Mouse (Mus musculus) lung, adult 2 months (tissue): ENCODE data around the gene Lrba. TPM values are rescaled to one million over a fixed set of nuclear protein-coding genes. Genes with fewer than 3 reads are reported as not detected.

Source experiments
- DNase-seq: peaks from one replicate; pipeline ENCODE4 v3.0.0; 2022
- H3K4me1 ChIP-seq: fragments of 200-500 bp; 2 replicates; pipeline ENCODE4 v1.6.1; 2011; ENCODE audit warnings: low read length; ENCODE audit not compliant: control insufficient read depth, insufficient read depth
- H3K4me3 ChIP-seq: fragments of 200-500 bp; replicated peaks from 2 replicates; pipeline ENCODE3; 2011; ENCODE audit warnings: low read depth, mild to moderate bottlenecking, control low read depth, low read length; ENCODE audit errors: extremely low read depth
- CTCF ChIP-seq: fragments of 200-500 bp; IDR thresholded peaks from 2 replicates; pipeline ENCODE4 v1.5.1; 2011; ENCODE audit warnings: mild to moderate bottlenecking, low read length, control low read depth; ENCODE audit not compliant: insufficient read depth
- POLR2A ChIP-seq: fragments of 200-500 bp; IDR thresholded peaks from 2 replicates; pipeline ENCODE4 v1.6.1; 2011; ENCODE audit warnings: low read depth, mild to moderate bottlenecking, control low read depth, low read length, borderline replicate concordance; ENCODE audit errors: extremely low read depth
- WGBS: fragments of 180-500 bp; shearing (Covaris S2); methylation state at CpG from one replicate; pipeline ENCODE4 v1.1.7; 2018; 5-methylcytosine and 5-hydroxymethylcytosine counted together
- polyA plus RNA-seq: library from polyadenylated mRNA; depleted of rRNA; stranded (reverse); fragments of >200 nt; gene quantifications from 2 replicates; pipeline ENCODE4 v1.2.3, GENCODE M21; 2012

The Lrba gene
- polyA plus RNA-seq, 1 experiment, result 13.5 TPM

GRCm38 (mm10) chr3:86550301-86551010, 326.0 kb downstream of the Lrba start:
- 57% methylated on average over 22 of the region's 22 CpGs for WGBS
- TF ChIP-seq POLR2A (no peak), CTCF (no peak)
- no peak for DNase-seq
- H3K4me3 ChIP-seq, result no peak overlapping the region
- peaks cover 6% of the 10 kb centered on the region for H3K4me1 ChIP-seq

GRCm38 (mm10) chr3:86551011-86551728, 326.7 kb downstream of the Lrba start:
- no peak for DNase-seq
- TF ChIP-seq POLR2A, result no peak
- no peak for TF ChIP-seq CTCF
- Histone ChIP-seq H3K4me1 (peaks cover 6% of the 10 kb centered on the region; the same call in 1 of the 2 replicates), H3K4me3 (no peak overlapping the region)
- 71% methylated on average over 8 of the region's 8 CpGs for WGBS

DNA sequence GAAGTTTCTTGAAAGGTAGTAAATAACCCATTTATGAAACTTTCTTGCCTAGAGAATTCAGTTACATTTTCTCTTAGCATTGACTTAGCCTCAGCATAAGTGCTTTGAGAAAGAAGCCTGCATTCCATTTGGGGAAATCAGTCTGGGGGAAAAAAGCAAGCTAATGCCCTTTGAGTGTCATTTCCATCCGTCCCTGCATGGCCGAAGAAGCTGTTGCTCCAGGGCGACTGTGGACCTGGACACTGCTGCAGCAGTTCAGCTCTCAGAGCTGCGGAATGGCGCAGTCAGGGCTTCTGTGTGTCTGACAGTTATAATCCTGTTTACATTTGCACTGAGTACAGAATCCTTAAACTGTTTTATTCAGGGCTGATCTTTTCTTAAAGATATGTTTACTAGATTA, 327.7 kb downstream of the Lrba start:
- DNase-seq, result no peak
- TF ChIP-seq POLR2A (no peak), CTCF (no peak)
- no peaks in the 10 kb centered on the region for H3K4me1 ChIP-seq
- H3K4me3 ChIP-seq, result no peak overlapping the region
- 91% methylated on average over 5 of the region's 5 CpGs for WGBS

GRCm38 (mm10) chr3:86558976-86559375, 334.5 kb downstream of the Lrba start:
- no peak overlapping the region for H3K4me3 ChIP-seq
- DNase-seq, result no peak
- no peaks in the 10 kb centered on the region for H3K4me1 ChIP-seq
- TF ChIP-seq CTCF, result no peak
- TF ChIP-seq POLR2A, result no peak
- 37% methylated on average over 1 of the region's 1 CpGs for WGBS

DNA sequence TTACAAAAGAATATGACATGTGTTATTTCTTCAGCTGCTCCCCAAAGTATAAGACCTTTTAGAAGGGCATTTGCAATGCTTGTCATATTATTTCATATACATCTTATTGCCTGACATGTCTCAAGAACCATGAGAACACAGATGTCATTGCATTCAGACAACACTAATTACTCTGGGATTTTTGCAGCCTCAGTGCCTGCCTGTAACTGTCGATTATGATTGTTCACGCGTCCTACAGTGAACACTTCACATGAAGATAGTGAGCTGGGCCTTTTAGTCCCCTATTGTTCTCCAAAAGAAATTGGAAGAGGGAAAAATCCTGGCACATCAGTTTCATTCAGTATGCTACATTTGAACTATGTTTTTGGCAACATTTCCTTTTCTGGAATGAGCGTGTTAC, 335.2 kb downstream of the Lrba start:
- Histone ChIP-seq H3K4me1 (no peaks in the 10 kb centered on the region), H3K4me3 (no peak overlapping the region)
- 90% methylated on average over 4 of the region's 4 CpGs for WGBS
- TF ChIP-seq POLR2A, result no peak
- no peak for TF ChIP-seq CTCF
- DNase-seq, result no peak

GRCm38 (mm10) chr3:86560281-86561022, 336.0 kb downstream of the Lrba start:
- no peak for DNase-seq
- Histone ChIP-seq H3K4me3 (no peak overlapping the region), H3K4me1 (no peaks in the 10 kb centered on the region)
- 69% methylated on average over 4 of the region's 4 CpGs for WGBS
- no peak for TF ChIP-seq CTCF
- no peak for TF ChIP-seq POLR2A

DNA sequence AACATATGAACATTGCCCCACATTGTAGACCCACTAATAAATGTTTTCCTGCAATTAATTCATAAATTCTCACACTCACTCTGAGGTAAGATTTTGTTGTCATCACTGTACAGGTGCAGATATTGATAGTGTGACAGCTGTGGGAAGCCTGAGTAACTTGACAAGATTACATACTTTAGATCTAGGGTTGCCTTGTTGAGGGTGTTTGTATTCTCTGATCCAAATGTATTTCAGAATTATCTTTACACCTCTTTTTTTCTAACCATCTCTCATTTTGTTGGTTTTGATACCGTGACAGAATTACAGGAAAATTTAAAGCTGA, 336.5 kb downstream of the Lrba start:
- H3K4me3 ChIP-seq, result no peak overlapping the region
- DNase-seq, result no peak
- TF ChIP-seq CTCF (no peak), POLR2A (no peak)
- 85% methylated on average over 1 of the region's 1 CpGs for WGBS
- H3K4me1 ChIP-seq, result no peaks in the 10 kb centered on the region

DNA sequence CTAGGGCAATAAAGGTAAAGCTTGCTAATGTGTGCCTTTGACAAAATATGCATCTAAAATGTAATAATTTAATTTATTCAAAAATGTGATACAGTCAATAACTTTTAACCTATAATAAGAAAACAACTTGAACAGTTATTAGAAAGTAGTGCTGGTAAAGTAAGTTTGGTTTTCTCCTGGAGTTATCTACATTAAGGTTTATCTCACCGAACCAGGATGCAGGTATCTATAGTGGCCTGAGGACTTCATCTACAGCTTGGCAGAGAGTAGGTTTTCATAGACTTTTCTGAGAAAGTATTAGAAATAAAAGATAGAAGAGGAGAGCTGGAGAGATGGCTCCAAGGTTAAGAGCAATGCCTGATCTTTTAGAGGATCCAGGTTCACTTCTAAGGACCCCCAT, 336.9 kb downstream of the Lrba start:
- no peak overlapping the region for H3K4me3 ChIP-seq
- no peaks in the 10 kb centered on the region for H3K4me1 ChIP-seq
- TF ChIP-seq CTCF, result no peak
- TF ChIP-seq POLR2A, result no peak
- whole genome bisulfite sequencing, result 98% methylated on average over 1 of the region's 1 CpGs
- no peak for DNase-seq

DNA sequence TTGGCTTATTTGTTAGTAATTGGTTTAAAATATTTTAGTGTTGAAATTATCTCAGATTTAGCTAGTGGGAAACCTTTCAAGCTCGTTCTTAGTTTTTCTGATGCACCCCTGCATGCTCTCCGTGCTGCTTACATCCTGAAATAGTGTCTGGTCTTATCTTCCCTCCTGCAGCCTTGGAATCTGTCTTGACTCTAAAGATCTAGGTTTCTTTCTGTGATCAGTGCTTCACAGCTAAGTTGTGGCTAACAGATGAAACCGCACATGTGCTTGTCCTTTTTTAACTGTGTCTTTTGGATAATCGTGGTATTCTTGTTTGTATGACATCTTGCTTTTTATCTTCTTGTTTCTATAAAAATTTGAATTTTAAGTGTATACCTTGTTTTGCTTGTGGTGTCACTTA, 342.8 kb downstream of the Lrba start:
- TF ChIP-seq CTCF, result no peak
- no peak for TF ChIP-seq POLR2A
- WGBS, result 74% methylated on average over 4 of the region's 4 CpGs
- Histone ChIP-seq H3K4me3 (no peak overlapping the region), H3K4me1 (no peaks in the 10 kb centered on the region)
- DNase-seq, result no peak

- no peak for DNase-seq
- H3K4me3 ChIP-seq, result no peak overlapping the region
- no peak for TF ChIP-seq POLR2A
- no peak for TF ChIP-seq CTCF
- WGBS, result 63% methylated on average over 4 of the region's 4 CpGs
- H3K4me1 ChIP-seq, result no peaks in the 10 kb centered on the region
Observed at GRCm38 (mm10) chr3:86571518-86571917, 347.0 kb downstream of the Lrba start.
